Mouse (Mus musculus) frontal cortex, postnatal 14 days (tissue): Measurements from ENCODE around the gene Iqsec1.
A peak's percentile ranks its signal among the peaks of the same experiment; 100 is the strongest.
"Not testable (repeated sequence)": the region's sequence is repeated elsewhere in the genome, so short reads cannot be mapped to it uniquely, and the experiment has no call there.

Experiments
- DNase-seq, 2 experiments: peaks; one replicate each; pipeline ENCODE4 v3.0.0; 2022; ENCODE audit warnings: low spot score in 2 of 2

Gene Iqsec1

GRCm38 (mm10) chr6:90662148-90662547, 326.3 kb downstream of the Iqsec1 start:
- DNase-seq: no peak

- no peak for DNase-seq
Measured at GRCm38 (mm10) chr6:90661029-90661399, 327.5 kb downstream of the Iqsec1 start.

GRCm38 (mm10) chr6:90660398-90661028, 328.0 kb downstream of the Iqsec1 start:
- DNase-seq: no peak

GRCm38 (mm10) chr6:90659913-90660312, 328.6 kb downstream of the Iqsec1 start:
- no peak for DNase-seq

- not testable (repeated sequence) for DNase-seq
Measured at GRCm38 (mm10) chr6:90656344-90656850, 332.1 kb downstream of the Iqsec1 start.

GRCm38 (mm10) chr6:90653736-90654135, 334.7 kb downstream of the Iqsec1 start:
- DNase-seq: peak in 1 of 2 experiments; percentile 29

GRCm38 (mm10) chr6:90650634-90651033, 337.9 kb downstream of the Iqsec1 start:
- DNase-seq: no peak

- no peak for DNase-seq
Measured at GRCm38 (mm10) chr6:90649279-90649678, 339.2 kb downstream of the Iqsec1 start.

GRCm38 (mm10) chr6:90648391-90648790, 340.1 kb downstream of the Iqsec1 start:
- DNase-seq: no peak

GRCm38 (mm10) chr6:90644965-90645364, 343.5 kb downstream of the Iqsec1 start:
- DNase-seq: no peak

GRCm38 (mm10) chr6:90643057-90643456, 345.4 kb downstream of the Iqsec1 start:
- DNase-seq: no peak

- no peak for DNase-seq
Measured at GRCm38 (mm10) chr6:90635611-90636010, 352.9 kb downstream of the Iqsec1 start.

- no peak for DNase-seq
Measured at GRCm38 (mm10) chr6:90635081-90635480, 353.4 kb downstream of the Iqsec1 start.

- not testable (repeated sequence) for DNase-seq
Measured at GRCm38 (mm10) chr6:90632526-90632925, 356.0 kb downstream of the Iqsec1 start.

GRCm38 (mm10) chr6:90630427-90630826, 358.1 kb downstream of the Iqsec1 start:
- no peak for DNase-seq

- no peak for DNase-seq
Measured at GRCm38 (mm10) chr6:90629506-90629905, 359.0 kb downstream of the Iqsec1 start.

GRCm38 (mm10) chr6:90627556-90627955, 360.9 kb downstream of the Iqsec1 start:
- no peak for DNase-seq

GRCm38 (mm10) chr6:90625207-90625994, 363.1 kb downstream of the Iqsec1 start:
- DNase-seq: no peak

- DNase-seq: no peak
Measured at GRCm38 (mm10) chr6:90624733-90625132, 363.8 kb downstream of the Iqsec1 start.

GRCm38 (mm10) chr6:90624184-90624583, 364.3 kb downstream of the Iqsec1 start:
- DNase-seq: no peak

GRCm38 (mm10) chr6:90623456-90623836, 365.0 kb downstream of the Iqsec1 start:
- no peak for DNase-seq

GRCm38 (mm10) chr6:90622758-90623455, 365.6 kb downstream of the Iqsec1 start:
- DNase-seq: no peak

- no peak for DNase-seq
Measured at GRCm38 (mm10) chr6:90621584-90621890, 366.9 kb downstream of the Iqsec1 start.
